Mouse (Mus musculus): ENCODE results near the gene Rcor3.

The Rcor3 gene

DNA sequence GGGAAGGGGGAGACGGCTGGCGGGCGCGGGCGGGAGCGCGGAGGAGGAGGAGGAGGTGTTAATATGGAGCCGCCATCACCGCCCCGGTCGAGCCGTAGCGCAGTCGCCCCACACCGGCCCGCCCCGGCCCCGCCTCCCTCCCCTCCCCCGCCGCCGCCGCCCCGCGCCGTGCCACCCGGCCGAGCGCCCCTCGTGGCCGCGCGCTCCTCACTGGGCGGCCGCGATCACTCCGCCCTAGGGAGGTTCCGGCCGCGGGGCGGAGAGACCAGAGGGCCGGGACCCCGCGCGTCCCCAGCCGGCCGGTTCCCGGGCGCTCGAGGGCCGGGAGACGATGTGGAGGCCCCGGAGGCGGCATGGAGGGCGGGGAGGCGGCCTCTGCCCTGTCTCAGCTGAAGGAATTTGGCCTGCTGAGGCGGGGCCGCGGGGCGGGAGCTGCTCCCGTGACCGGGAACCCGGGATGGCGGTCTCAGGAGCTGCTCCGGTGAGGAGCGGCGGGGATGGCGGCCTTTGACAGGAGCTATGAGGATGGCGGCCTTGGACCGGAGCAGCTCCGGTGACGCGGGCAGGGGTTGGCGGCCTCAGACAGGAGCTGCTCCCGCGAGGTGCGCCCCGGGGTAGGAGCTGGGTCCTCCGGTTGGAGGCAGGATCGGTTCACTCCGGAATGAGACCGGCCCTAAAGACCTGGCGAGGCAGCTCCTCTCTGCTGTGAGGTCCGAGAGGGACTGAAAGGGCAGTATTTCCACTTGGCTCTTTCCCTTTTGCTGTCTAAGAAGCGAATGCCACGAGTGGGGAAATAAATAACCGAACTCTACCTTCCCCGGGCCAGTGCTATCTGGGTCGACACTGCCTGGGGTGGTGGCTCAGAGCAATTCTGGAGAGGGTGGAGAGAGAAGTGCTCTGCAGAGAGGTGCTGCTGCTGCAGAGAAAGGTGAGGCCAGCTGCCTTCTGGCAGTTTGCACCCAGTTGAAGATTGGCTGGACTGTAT lies at the start of gene Rcor3:
Gene Rcor3 (minus strand): TSS at position 137 of the 985 bp plus-strand sequence.
- DNase-seq (ENCODE audit: low spot score in 2 of 2): peak; percentile 75 to 83

DNA sequence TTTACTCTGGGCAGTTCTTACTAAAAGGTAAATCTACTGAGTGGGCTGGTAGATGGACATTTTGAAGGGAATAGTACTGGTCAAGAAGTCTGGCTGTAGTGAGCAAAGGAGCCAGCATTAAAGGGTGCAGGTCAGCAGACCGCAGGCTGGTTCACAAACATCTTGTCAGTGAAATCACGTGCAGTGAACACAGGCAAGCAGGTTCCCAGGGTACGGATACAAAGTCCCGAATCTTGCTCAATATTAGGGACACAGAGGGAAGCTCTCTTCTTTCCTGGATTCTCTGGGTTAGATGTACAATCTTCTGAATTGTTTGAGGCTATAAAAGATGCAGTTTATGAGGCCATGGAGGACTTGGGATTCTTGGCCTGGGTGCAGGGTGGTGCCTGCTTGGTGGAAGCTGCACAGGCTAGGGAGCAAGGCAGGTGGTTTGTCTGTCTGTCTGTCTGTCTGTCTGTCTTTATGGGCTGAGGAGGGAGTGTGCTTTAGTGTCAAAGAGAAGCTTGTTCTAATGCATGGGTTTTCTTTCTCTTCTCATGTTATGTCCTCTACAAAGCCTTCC lies 43.9 kb upstream of the Rcor3 start:
- no peak for DNase-seq (ENCODE audit: low spot score in 2 of 2)

DNA sequence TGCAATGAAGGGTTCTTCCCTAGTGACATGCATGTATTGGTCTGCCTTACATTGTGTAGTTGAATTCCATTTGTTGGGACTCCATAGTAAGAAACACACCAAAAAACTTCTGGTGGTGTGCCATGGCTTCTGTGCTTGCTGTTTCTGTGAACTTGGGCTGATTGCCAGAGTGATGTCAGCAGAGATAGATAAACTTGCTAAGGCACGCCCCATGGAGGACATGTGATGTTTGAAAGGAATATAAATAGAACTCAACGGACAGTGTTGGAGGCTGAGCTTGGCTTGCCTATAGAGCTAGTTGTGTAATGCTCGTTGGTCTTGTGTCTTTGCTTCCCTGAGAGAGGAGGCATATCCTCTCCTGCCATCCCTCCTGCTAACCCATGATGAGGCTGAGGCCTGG lies 42.0 kb upstream of the Rcor3 start:
- DNase-seq (ENCODE audit: low spot score in 2 of 2): no peak

DNA sequence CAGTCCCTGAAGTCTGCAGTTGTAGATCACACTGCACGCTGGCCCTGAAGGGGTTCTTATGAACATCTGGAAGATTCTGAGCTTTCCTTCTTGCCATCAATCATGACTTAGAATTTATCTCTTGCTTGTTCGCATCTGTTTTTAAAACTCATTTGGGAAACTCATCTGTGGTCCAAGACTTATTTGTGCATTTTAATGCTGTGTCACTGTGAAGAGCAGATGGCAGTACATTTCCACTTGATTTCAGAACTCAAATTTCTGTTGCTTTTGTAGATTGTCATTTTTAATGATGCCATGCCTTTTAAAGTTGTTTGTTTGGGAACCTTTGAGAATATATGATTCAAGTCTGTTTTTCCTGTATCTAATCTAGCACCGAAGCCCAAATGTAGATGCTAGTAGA lies 33.6 kb upstream of the Rcor3 start:
- DNase-seq (ENCODE audit: low spot score in 2 of 2): no peak

DNA sequence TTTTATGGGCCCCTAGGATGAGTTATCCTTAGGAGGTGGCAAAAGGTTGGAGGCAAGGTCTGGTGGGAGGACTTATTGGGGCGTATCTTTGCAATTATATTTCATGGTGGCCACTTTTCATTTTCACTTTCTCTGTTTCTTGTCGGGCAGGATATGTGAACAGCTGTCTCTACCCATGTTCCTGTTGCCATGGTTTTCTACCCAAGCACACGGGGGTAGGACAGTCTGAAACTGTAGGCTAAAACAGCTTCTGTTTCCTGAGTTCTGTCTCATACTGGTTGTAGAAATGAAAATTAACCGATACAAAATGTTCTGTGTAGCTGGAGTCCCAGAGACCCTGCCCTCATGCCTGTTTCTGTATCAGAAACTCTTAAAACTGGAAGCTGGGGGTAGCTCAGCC lies 13.3 kb upstream of the Rcor3 start:
- DNase-seq (ENCODE audit: low spot score in 2 of 2): no peak

DNA sequence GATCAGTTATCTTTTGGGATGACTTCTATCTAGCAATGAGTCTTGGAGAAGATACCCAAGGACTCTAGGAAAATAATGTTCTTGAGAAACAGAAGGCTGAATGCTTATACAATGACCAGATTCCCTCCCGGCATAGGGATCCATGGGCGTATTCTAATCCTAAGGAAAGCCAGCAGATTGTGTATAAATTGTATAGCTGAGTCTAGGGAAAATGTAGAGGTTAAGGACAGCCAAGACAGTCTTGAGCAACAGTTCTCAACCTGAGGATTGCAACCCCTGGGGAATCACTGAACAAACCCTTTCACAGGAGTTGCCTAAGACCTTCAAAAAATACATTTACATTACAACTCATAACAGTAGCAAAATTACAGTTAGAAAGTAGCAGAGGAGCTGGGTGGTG lies 2.5 kb upstream of the Rcor3 start:
- DNase-seq (ENCODE audit: low spot score in 2 of 2): no peak

DNA sequence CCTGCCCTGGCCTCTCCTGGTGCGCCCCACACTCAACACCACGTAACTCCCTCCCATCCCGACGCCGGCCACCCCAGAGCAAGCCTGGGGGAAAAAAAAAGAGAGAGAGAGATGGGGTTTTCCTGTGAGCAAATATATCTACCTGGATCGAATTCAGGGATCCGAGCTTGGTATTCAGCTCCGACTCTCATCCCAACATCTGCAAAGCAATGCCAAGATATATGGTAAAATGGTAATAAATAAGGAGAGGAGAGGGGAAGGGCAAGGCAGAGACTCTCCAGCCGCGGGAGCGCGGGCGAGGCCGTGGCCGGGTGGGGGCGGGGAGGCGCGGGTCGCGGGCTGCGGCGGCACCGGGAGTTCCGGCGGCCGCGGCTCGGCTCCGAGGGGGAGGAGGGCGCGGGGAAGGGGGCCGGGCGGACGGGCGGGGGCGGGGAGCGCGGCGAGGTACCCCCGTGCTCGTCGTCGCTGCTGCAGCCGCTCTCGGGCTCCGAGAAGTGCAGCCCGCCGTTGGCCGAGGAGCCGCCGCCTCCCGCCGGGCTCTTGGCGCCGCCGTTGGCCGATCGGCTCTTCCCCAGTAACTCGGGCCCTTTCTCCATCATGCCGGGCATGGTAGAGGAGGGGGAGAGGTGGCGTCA lies 454 bp downstream of the Rcor3 start:
- no peak for DNase-seq (ENCODE audit: low spot score in 2 of 2)

DNA sequence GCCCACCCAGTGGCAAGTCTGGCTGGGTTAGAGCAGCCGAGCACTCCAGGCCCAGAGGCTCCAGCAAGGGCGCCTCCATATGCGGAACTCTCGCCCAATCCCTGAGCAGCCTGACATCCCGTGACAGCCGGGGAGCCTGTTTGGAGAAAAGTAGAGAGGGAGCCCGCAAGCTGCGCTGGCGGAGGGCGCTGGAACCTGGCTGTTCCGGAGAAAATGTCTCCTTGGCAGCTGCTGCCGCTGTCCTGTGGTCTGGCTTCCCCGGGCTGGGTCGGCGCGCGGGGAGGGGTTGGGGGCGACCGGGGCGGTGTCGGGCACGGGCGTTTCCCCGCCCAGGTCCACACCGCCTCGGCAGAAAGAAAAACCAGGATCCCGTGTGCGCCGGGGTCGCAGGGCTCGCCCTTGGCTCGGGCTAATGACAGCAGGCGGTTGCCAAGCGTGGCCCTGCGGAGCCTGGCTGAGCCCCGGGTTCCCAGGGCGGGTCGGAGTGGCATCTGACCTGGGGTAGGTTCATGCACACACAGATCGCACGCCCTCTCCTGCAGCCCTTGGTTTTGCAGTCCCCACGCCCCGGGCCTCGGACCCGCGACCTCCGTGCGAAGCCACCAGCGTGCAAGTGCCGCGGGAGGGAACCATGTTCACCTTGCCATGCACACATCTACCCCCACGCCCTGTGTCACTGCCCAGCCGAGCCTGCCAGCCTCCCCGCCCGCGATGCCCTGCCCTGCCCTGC lies 1.1 kb downstream of the Rcor3 start:
- peak; percentile 79 to 81 for DNase-seq (ENCODE audit: low spot score in 2 of 2)

DNA sequence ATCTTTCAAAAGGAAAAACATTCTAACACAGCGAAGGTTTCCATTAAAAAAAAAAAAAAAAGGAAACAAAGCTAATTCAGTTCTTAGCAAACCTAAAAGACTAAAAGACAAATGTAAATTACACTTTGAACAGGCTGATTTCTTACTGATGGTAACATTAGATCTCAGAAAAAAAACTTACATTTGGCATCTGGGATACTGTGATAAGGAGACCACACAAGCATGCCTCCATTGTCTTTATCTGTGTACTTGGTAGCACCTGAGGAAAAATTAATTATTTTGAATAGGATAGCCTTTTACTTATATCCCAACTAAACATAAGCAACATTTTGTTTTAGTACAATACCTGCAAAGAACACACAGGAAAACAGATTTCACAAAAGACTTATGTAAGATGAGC lies 7.7 kb downstream of the Rcor3 start:
- no peak for DNase-seq (ENCODE audit: low spot score in 2 of 2)

DNA sequence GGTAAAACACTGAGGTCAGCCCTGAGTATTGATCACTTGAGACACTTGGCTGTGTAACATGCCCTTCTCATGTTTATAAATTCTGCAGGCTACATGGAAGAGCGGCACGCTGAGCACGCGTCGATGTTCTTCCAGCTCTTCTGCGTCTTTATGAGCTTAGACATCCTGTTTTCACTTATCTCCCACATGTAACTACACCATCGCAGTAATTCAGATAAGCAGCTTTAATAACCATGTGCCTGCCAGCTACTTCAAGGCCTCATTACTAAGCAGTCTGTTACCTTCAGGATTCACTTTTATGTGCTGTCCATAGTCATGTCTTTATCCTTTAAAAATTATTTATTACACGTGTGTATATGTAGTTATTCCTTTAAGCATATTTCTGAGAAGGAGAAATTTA lies 9.5 kb downstream of the Rcor3 start:
- DNase-seq (ENCODE audit: low spot score in 2 of 2): no peak

DNA sequence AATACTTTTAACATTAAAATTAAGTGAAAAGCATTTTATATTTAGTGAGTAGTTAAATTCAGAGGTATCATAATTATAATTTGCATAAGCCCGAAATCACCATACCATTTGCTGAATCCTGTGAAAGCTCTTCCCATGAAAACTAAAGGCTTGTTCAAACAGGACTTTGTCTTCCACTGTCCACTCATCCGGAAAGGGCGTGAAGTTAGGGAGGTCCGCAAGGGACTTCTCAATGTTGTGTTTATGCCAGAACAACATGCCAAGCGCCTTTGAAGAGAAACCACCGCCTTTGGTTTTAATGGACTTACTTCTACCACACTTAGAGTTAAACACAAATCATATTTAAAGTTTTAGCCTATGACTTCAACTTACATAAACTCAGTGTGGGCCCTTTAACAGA lies 12.1 kb downstream of the Rcor3 start:
- DNase-seq (ENCODE audit: low spot score in 2 of 2): no peak

DNA sequence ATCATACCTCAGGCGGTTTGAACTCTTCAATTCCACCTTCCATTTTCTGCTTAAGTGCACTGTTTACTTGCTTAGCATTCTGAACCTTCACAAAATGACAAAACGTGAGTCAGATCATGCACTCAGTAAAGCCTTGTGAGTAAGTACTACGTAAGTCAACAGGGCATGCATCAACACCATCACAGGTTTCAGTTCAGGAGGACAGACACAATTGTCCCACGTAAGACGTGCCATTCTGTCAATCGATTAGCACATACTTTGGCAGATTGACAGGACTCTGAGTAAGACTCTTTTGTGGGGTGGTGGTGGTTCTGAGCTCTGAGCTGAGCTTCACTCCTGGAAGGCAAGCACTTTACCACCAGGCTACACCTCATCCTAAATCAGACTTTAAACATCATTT lies 21.6 kb downstream of the Rcor3 start:
- DNase-seq (ENCODE audit: low spot score in 2 of 2): no peak

DNA sequence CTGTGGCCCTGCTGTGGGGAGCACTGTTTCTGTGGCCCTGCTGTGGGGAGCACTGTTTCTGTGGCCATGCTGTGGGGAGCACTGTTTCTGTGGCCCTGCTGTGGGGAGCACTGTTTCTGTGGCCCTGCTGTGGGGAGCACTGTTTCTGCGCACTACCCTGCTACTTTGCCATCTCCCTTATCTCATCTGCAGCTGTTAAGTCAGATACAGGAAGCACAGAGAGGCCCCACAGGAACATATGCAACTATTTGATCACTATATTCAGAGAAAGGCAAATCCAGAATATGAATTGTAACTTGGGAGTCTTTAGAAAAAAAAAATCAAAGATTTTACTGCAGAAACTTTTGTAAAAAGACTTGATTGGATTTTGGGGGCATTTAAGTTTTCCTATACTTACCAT lies 22.5 kb downstream of the Rcor3 start:
- no peak for DNase-seq (ENCODE audit: low spot score in 2 of 2)

DNA sequence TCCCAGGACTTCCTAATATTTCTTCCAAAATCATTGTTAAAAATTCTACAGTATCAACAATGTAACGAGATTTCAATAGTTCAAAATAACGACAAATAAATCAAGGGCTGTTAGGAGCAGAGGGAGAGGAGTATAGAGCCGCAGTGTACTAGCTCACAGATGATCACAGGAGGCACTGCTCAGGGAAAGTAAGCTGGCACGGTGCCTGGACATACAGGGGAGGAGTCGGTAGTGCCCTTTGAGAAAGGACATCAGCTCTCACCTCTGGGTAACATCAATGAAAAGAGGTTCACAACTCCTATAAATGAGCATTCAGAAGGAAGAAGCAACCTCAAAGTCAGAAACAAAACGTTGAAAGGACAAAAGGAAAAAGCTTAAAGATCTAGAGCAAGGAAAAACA lies 28.7 kb downstream of the Rcor3 start:
- DNase-seq (ENCODE audit: low spot score in 2 of 2): peak in 1 of 2 experiments; percentile 58

DNA sequence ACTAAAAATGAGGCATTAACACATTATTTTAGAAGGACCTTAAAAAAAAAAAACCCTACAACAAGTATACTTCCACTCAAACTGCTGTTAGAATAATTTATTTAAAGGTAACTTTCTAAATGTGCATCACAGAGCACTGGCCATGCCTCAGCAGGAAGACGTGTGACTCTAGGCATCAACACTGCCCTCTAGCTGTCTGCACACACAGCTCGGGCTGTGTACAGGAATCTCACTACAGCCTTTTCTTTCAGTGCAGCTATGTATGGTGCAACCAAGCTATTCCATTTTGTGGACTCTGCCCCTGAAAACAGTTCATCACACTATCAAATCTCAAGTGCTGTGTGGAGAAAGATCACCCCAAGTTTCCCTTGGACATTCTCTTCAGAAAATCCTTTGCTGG lies 30.5 kb downstream of the Rcor3 start:
- peak in 1 of 2 experiments; percentile 40 for DNase-seq (ENCODE audit: low spot score in 2 of 2)

DNA sequence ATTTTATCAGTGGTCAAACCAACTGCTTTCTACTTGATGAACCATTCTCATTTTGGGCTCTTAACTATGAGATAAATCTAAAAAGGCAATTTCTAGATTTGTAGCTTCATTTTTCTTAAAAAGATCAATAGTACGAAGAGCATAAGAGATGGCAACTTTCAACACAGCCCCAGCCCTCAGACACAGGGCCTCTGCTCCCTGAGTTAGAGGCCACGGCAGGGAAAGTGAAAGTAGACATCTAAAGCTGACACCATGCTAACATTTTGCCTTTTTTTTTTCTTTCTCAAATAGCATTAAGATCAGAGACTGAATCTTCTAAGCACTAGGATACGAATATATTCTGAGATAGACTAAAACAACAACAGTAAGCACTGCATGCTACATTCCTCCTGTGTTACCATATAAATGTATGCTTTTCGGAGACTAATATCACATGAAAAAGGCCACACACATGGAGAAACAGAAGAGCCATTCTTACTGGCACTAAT lies 31.9 kb downstream of the Rcor3 start:
- no peak for DNase-seq (ENCODE audit: low spot score in 2 of 2)

DNA sequence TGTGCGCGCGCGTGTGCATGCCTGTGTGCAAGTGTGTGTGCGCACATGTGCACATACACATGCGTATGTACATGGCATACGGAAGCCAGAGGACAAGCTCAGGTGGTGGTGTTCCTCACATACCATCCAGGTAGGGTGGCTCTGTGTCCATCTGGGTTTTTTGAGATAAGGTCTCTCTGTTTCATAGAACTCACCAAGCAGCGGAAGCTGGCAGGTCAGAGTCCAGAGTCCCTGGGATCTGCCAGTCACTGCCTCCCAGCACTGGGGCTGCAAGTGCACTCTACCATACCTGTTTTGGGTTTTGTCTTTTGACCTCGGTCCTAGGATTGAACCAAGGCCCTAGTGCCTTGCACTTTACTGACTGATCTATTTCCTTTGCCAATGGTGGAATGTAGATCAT lies 33.8 kb downstream of the Rcor3 start:
- DNase-seq (ENCODE audit: low spot score in 2 of 2): peak in 1 of 2 experiments; percentile 50

DNA sequence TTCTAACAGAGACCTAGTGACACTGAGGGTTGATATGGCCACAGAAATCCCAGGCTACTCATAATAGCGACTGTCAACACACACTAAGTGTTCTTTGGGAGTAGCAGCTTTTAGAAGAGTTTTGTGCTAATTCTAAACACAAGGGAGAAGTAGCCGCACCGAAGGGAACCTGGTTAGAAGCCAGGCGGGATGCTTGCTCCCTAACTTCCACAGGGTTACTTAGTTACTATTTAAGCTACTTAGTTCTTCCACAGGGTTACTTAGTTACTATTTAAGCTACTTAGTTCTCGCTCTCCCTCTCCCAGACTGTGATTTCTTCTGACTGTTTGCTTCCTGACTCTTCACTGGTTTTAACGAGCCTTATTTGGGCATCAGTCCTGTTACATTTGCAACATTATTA lies 34.7 kb downstream of the Rcor3 start:
- DNase-seq (ENCODE audit: low spot score in 2 of 2): peak in 1 of 2 experiments; percentile 34

DNA sequence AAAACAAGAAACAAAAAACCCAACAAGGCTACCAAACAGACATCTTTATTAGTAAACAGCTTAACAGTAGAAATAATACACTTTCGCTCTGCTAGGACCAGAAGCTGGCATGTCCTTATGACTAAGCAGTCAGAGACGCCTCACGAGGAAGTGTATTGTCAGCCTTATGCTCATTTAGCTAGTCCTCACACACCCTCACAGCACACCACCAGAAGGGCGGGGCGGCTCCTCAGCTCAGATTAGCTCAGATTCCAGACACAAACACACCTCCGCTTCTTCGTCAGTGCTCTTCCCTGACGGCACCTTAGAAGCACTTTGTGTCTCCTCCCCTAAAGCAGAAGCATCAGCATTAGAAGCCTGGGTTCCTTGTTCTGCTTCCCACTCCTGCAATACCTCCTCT lies 36.5 kb downstream of the Rcor3 start:
- peak in 1 of 2 experiments; percentile 51 for DNase-seq (ENCODE audit: low spot score in 2 of 2)

DNA sequence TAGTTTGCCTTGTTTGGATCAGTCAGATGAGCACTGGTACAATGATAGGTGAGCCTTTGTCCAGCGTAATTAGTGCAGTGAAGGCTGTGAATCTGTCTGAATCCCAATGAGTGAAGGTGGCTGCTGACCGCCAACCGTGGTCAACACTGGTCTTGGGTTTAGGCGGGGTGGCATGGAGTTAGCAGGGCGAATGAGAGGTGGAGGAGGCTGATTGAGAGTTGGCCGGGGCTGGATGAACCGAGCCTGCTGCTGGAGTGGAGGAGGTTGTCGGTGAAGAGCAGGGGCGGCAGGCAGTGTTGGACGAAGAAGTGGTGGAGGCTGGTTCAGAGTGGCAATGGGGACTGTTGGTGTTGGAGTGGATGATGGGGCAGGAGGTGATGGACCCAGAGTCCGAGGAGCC lies 37.1 kb downstream of the Rcor3 start:
- DNase-seq (ENCODE audit: low spot score in 2 of 2): peak in 1 of 2 experiments; percentile 56

DNA sequence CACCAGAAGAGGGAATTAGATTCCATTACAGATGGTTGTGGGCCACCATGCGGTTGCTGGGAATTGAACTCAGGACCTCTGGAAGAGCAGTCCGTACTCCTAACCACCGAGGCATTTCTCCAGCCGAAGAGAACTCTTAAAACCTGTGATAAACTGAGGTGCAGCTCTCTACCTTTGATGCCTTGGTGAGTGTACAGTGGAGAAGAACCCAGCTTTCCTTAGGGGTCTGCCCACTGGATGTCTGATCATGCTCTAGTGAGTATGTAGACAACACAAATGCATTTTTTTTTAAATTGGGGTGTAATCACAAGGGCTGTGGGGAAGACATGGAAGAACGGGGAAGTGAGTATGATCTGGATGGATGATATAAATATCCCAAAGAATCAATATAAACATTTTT lies 42.2 kb downstream of the Rcor3 start:
- DNase-seq (ENCODE audit: low spot score in 2 of 2): peak in 1 of 2 experiments; percentile 39
